Mouse (Mus musculus) heart, postnatal 25 days (tissue): ENCODE results near the gene Zfp593. TPM values are rescaled to one million over a fixed set of nuclear protein-coding genes. Genes with fewer than 3 reads are reported as not detected.
"Not testable (repeated sequence)": the region's sequence is repeated elsewhere in the genome, so short reads cannot be mapped to it uniquely, and the experiment has no call there.

Experiments used
- DNase-seq: peaks from one replicate; pipeline ENCODE4 v3.0.0; 2022; ENCODE audit warnings: low spot score
- intact Hi-C: fragments of 180-260 bp; cut with DNase I; formaldehyde crosslinking; loops from one replicate; pipeline ENCODE4 v1.15.1; 2025
- total RNA-seq, 2 experiments: library from RNA; stranded (reverse); gene quantifications; 2 replicates each; pipeline ENCODE4 v1.2.3; 2021

Zfp593 gene
- 1 to 10 TPM; 3.1 to 3.2 TPM for total RNA-seq

DNA sequence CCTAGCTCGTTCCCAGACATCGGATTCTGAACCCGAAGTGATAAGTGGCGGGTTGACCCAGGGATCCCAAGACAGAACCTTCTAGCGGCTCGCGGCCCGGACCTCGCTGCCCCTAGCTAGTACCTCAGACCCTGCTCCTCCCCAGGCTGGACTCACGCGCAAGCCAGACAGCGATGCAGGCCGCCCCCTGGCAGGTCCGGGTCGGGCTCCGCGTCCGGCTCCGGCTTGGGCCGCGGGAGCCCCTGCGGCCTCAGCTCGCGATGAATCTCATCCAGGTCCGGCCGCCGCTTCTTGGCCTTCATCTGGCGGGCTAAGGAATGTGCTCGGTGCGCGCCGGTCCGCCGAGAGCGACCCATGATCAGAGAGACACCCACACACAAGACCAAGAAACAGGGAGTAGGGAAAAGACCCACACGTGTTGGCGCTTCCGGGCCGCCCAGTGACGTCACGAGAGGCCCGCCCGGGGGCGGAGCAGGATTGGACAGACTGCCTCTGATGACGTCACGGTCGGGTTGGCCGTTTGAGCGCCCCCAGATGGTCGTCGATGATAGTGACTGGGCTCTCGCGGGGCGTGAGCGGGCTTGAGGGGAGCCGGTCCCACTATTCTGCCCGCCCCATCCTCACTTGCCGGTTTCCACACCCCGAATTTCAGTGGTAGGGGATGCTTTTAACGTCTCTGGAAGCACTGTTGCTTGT lies at the start of gene Zfp593:
Gene Zfp593 (minus strand): TSS at position 445 of the 696 bp plus-strand sequence.
- DNase-seq, result peak; percentile 88
- intact Hi-C loops, result loop anchor here (5.0 to 10.0 kb wide), 2 partner anchors 230 to 243 kb away; partner anchors contain the start of gene Dhdds

DNA sequence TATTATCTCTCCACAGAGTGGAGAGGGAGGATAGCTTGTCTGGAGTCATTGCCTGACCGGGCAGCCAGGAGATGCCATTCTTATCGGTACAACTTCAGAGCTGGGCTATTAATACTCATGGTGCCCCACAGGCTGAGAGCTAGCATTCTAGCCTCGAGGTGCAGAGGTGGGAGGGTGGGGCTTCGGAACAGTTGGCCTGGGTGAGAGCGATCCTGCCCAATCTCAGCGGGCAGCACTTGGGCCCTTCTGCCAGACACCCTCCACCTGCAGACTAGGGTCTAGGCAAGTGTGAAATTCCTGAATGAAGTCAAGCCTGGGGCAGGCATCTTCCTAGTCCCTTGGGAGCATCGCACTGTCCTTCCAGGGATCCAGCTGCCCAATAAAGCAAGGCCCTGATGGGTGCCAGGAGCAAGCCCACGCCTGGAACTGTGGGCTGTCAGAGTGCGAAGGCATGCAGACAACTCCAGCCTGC lies 48.3 kb upstream of the Zfp593 start:
- intact Hi-C loops, result loop anchor here (2.0 to 5.0 kb wide), 3 partner anchors 23 to 256 kb away; no protein-coding TSS in a partner anchor
- DNase-seq, result peak; percentile 26

DNA sequence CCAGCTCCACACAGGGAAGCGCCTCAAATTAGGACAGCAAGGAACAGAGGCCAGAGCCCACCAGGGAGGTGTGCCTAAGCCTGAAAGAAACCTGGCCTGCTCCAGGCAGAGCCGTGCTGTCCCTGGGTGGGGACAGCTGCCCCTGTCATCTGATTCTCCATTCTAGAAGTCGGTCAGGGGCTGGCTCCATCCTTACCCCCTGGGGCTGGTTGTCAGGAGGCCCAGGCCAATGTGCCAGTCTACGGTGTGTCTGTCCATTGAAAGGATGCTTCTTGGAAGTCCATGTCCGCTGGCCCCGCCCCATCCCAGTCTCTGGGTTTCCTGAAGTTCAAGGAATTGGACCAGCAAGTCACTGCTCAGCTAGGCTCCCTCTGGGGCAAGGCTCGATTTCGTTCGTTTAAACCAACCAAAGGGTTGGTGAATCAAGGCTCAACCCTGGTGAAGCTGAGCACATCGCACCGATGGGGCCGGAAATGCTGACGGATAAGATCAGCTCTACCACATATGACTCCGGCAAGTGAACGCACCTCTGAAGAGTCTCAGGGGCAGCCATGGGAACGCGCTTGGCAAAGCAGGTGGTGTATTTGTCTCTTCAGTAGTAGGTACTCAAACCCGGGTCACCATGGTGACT lies 47.8 kb upstream of the Zfp593 start:
- intact Hi-C loops, result loop anchor here (2.0 to 5.0 kb wide), 3 partner anchors 24 to 256 kb away; no protein-coding TSS in a partner anchor
- DNase-seq, result no peak

DNA sequence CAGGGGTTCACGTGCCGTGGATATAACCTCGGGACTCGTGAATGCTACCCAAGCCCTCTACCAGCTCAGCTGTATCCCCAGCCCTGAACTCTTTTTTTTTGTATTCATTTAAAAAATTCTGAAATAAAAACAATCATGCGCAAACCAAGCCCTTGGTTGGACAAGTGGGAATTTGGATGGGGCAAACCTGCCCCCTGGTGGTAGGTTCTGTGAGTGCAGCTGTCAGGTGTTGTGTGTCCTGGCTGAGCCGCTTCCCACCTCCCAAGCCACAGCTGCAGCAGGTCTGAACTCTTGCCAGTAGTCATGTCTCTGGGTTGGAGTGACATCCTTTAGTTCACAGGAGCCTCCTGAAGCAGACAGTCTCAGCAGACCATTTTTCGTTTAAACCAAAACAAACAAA lies 46.7 kb upstream of the Zfp593 start:
- intact Hi-C loops, result loop anchor here (2.0 to 5.0 kb wide), 3 partner anchors 25 to 255 kb away; no protein-coding TSS in a partner anchor
- DNase-seq, result no peak

DNA sequence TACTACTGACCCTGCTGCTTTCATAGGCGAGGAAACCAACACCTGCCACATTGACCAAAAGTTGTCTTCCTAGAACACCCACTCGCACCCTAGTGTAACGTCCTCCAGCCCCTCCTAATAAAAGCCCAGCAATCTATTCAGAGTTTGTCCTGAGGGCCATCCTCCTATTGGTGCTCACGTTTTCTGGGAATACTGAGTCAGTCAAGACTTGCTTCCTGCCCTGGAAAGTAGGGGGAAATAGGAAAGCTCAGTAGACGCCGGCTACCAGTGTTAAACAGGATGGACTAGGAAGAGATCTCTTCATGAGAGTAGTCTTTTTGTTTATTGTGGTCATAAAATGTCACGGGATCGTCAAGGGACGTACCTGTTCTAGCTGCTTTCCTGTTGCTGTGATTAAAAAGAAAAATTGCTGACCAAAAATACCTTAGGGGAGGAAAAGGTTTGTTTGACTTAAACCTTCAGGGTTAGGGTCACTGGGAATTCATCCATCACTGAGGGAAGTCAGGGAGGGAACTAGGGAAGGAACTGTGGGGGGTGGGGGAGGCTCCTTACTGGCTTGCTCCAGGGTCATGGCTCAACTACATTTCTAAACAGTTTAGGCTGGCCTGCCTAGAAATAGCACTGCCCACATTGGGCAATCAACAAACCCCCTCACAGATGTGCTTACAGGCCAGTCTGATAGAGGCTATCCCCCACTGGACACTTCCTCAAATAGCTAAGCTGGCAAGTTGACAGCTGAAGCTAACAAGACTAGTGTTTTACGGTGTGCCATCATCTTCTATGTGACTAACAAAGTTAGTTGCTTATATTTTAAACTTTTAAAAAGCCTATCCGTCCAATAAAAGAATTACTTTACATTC lies 43.2 kb upstream of the Zfp593 start:
- no peak for DNase-seq
- intact Hi-C loops, result no loop called here

GRCm38 (mm10) chr4:134287575-134288025 lies 42.2 kb upstream of the Zfp593 start, which contains the start of gene Pdik1l:
TSS of gene Pdik1l (minus strand) at chr4:134287895.
- peak; percentile 46 for DNase-seq
- intact Hi-C loops, result loop anchor here (2.0 kb wide), 2 partner anchors 37 to 101 kb away; partner anchors contain the start of gene Cep85

DNA sequence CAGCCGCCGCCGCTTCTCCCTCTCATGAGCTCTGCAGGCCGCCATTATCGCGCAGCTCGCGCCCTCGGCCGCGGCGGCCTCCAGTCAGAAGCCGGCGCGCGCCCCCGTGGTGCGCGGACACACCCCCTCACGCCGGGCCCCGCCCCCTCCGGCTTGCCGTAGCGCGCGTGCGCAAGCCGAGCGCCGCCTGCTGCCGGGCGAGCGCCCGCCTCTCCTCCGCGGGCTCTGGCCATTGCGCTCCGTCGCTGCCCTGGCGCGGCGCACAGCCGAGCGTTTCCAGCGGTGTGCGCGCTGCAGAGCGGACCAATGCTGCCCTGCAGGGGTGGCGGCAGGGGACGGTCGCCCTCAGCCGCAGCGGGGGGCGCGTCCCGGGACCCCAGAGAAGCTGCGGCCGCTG lies 41.8 kb upstream of the Zfp593 start:
- intact Hi-C loops, result loop anchor here (2.0 kb wide), 2 partner anchors 36 to 100 kb away; partner anchors contain the start of gene Cep85
- DNase-seq, result peak; percentile 91

DNA sequence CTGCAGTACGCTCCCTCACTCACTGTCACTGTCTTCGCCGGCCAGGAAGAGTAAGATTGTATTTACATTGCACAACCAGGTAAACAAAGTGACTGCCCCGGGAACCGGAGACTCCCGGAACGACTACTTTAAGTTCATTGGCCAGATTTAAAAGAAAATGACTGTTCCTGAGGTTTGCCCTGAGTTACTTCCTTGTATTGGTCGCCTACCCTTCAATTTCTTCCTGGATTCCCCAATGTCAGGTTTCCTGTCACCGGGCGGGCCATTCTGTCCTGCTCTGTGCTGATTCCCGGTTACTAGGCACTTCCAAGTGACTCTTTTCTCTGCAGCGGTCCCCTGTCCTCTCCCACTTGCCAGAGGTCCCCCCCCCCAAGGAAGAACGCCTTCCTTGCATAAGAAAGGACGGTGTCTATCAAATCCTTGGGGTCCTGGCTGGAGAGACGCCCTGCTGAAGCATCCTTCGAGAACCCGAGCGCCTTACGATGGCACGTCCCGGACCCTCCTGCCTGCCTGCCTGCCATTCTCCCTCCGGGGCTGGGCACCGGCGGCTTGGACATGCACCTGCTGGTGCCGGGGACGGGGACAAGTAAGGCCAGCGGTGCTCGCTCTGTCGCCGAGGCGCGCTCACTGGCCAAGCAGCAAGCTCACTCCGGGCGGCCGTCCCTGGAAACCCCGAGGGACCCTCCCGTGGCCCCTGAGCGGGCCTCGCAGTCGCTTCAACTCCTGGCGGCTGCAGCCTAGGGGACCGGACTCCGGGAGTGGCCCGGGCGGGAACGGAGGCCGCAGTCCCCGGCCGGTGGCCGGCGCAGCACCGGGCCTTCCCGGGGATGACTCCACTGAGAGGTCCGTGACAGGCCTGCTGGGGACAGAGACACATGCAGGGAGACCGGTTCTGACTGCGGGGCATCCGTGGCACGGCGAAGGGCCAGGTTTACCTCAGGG lies 41.1 kb upstream of the Zfp593 start:
- no peak for DNase-seq
- intact Hi-C loops, result loop anchor here (2.0 kb wide), 2 partner anchors 36 to 100 kb away; partner anchors contain the start of gene Cep85

- intact Hi-C loops, result no loop called here
- DNase-seq, result no peak
Measured at GRCm38 (mm10) chr4:134284942-134285341, 39.5 kb upstream of the Zfp593 start.

DNA sequence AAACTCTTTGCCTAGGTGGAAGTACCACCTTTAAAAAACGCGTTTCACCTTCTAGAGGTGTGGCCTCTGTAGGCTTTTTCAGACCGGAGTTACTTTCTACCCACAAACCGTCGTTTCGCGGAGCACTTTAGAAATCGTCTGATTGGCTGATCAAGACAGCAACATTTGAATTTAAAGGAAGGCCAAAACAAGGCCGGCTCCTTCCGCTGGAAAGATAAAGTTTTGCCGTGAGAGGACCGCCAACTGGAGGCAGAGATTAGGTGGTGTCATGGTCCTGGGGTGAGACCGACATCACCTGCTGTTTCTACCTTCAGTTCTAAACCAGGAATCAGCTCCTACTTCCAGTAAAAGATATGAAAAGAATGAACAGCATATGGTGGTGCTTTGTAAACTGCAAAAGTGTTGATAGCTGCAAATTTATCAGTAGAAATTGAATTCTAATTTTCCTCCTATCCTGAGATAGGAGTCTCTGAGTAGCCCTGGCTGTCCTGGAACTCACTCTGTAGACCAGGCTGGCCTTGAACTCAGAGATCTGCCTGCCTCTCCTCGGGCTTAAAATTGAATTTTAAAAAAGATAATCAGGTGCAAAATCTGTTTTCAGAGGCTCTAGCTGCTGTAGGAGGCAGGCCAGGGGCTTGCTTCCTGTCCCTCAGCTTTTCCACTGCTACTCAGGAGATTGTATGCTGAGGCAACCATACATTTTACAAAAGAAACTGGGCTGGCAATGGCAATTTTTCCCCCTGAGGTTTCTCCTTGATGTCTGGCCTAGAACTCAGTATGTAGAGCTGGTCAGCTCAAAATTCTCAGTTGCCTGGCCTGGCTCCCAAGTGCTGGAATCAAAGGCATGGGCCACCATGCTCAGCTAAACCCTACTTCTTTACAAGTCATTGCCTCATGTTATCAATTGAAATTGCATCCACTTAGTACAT lies 28.3 kb upstream of the Zfp593 start:
- no peak for DNase-seq
- intact Hi-C loops, result no loop called here

GRCm38 (mm10) chr4:134272731-134273416 lies 27.5 kb upstream of the Zfp593 start:
- intact Hi-C loops, result no loop called here
- no peak for DNase-seq

DNA sequence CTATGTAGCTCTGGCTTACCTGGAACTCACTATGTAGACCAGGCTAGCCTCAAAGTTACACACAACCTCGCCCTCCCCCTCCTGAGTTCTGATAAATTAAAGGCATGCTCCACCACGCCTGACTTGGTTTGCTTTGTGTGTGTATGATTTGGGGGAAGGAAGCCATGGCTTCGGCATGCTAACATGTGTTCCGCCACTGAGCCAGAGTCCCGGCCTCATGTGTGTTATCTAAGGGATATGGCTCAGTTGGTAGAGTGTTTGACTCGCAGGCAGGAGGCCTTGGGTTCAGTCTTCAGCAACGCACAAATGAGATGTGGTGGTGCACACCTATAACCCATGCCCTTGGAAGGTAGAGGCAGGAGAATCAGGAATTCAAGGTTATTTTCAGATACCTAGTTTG lies 26.6 kb upstream of the Zfp593 start:
- no peak for DNase-seq
- intact Hi-C loops, result no loop called here

GRCm38 (mm10) chr4:134269622-134270021 lies 24.2 kb upstream of the Zfp593 start:
- intact Hi-C loops, result loop anchor here (2.0 to 5.0 kb wide), 2 partner anchors 21 to 82 kb away; partner anchors contain the start of gene Cep85
- DNase-seq, result not testable (repeated sequence)

DNA sequence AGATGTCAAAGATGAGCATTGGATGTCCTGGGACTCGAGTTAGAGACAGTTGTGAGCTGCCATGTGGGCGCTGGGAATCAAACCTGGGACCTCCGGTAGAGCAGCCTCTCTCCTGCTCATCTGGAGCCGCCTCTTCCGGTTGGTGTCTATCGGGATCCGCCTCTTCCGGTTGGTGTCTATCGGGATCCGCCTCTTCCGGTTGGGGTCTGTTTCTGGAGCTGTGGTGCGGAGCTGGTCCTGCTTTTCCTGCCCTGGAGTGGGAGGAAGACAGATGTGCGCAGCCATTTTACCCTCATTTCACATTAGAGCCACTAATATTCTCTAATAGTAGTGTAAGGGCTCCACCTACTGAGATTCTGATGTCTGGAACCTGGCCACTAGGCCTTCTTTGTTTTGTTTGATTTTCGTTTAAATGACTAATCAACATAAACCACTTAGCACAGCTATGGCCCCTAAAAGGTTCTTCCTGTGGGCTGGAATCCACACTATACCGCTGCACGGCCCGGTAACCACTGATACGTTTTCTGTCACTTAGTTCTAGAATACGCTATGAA lies 22.8 kb upstream of the Zfp593 start:
- DNase-seq, result no peak
- intact Hi-C loops, result loop anchor here (2.0 to 5.0 kb wide), 2 partner anchors 19 to 81 kb away; partner anchors contain the start of gene Cep85

GRCm38 (mm10) chr4:134265860-134266585 lies 20.6 kb upstream of the Zfp593 start:
- intact Hi-C loops, result loop anchor here (5.0 kb wide), 1 partner anchor 79 kb away; the partner anchor contains the start of gene Cep85
- no peak for DNase-seq

DNA sequence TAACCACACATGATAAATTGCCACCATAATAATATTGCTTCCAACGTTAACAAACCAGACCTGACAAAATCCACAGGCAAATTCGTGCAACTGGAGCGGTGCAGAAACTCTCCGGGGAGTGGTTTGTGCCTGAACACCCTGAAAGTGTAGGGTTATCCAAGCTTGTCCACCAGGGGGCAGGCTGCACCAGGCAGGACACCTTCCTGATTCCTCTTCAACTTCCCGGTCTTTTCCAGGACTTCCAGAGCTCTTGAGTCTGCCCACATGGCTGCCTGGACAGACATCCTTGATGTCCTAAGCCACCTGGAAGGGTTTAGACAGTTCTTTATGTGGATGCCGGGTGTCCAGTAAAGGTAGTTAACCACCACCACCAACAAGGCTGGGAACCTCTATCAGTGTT lies 17.8 kb upstream of the Zfp593 start:
- intact Hi-C loops, result loop anchor here (5.0 kb wide), 1 partner anchor 104 kb away; no protein-coding TSS in a partner anchor
- no peak for DNase-seq
